Mouse (Mus musculus) gastrocnemius, postnatal 36 days (tissue): ENCODE data around the gene Sema6d. TPM values are rescaled to one million over a fixed set of nuclear protein-coding genes. Genes with fewer than 3 reads are reported as not detected.

Source experiments
- DNase-seq, 2 experiments: peaks; one replicate each; pipeline ENCODE4 v3.0.0; 2022
- intact Hi-C: fragments of 180-260 bp; cut with DNase I; formaldehyde crosslinking; loops from one replicate; pipeline ENCODE4 v1.15.1; 2025
- total RNA-seq, 2 experiments: library from RNA; stranded (reverse); gene quantifications; 2 replicates each; pipeline ENCODE4 v1.2.3; 2021

Sema6d gene
- total RNA-seq, 2 experiments from 2014 or later: 3.8 to 6.6 TPM

DNA sequence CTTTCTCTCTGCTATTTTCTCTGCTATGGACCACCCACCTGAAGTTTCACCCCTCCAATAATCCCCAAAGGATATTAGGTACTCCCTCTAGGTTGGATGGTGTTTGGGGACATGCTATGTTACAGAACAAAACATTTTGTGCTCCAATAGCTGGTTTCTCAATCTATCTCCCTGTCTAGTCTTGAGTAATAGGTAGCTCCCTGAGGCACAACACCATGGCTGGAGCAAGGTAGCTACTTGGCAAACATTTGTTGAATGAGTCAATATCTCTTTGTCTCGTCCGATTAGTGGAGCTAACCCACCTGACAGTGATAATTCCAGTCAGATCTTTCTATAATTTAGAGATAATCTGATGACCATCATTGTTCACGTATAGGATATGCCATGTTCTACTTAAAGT lies 437.9 kb downstream of the Sema6d start:
- intact Hi-C loops: no loop called here
- no peak for DNase-seq

DNA sequence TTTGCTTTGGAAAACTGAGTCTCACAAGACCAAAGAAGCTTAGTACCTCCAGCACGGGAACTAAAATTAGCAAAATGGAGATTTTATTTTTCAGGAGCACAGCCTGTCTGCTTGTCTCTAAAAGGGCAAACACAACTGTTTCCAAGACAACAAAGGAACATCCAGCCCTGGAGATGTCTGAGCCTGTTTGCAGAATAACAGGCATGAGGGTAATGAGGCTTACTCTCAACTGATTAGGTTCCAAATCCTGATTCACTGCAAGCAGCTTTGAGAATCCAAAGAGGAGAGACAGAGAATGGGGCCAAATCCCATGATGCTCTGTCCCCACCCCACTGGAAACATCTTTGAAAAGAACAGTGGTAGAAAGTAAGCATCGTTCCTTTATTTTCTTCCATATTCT lies 440.7 kb downstream of the Sema6d start:
- intact Hi-C loops: no loop called here
- DNase-seq: no peak

DNA sequence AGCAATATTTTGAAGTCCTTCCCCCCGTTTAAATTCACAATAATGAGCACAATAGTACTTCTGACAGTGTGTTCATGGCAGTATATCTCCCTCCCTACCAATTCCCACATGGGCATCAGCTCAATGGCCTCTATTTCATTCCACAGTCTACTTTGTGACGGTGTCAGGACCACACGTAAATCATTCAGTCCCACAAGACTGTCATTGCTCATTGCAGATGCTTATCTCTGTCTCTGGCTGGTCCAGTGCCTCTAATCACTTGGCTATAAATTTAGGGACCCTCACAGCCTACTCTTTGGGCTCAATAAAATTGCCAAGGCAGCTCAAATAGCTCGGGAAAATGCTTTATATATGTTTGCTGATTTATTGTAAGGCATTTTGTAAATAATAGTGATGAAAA lies 441.3 kb downstream of the Sema6d start:
- intact Hi-C loops: no loop called here
- DNase-seq: no peak

DNA sequence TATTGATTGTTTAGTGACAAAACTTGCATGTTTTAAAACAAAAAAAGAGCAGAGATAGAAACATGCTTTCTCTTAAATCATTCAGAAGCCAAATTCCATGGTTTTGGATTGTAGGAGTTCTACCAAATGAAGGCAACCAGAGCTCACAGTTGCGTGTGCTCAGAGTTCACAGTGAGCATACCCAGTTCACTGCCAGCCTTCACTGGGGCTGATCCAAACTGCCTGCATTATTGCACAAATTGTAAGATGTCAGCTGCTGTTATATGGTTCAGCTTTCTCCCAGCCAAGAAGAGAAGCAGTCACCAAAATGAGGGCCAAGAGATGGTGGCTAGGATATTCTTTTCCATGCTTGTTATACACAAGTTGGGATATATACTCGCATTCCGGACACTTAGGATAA lies 443.1 kb downstream of the Sema6d start:
- intact Hi-C loops: no loop called here

DNA sequence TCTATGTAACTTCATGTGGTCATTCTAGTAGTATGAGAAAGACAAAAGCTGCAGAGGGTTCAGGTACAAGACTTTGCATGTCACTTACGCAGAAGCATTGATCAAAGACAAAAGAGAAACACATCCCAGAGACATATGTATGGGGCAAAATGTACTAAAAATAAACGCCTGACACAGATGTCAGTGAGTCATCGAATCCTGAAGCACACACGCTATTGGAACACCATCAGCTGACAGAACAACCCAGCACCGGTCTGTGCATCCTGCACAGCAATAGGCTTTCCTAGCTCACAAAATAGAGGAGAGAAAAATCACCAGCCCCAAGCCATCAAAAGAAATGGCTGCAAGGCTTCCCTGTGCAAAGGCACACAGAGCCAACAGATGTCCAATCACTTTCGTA lies 443.8 kb downstream of the Sema6d start:
- no peak for DNase-seq
- intact Hi-C loops: no loop called here

More for the DNA sequence above, 443.1 kb downstream of the Sema6d start:
- no peak for DNase-seq

DNA sequence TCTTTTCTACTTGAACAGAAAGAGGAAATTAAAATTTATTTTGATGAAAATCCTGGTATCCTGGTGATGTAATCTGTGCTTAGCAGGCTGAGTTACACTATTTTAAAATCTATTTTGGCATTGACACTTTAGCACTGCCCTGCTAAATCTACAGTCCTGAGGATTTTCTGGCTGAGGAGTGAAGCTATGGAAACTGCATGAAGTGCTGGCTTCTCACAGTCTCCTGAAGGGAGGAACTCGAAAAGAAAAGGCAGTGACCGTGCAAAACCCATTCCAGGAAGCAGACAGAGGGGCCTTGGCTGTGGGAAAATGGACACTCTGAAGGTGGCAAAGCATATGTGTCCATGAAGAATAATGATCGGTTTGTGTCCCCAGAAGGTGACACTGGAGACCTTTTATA lies 460.5 kb downstream of the Sema6d start:
- no peak for DNase-seq
- intact Hi-C loops: no loop called here

DNA sequence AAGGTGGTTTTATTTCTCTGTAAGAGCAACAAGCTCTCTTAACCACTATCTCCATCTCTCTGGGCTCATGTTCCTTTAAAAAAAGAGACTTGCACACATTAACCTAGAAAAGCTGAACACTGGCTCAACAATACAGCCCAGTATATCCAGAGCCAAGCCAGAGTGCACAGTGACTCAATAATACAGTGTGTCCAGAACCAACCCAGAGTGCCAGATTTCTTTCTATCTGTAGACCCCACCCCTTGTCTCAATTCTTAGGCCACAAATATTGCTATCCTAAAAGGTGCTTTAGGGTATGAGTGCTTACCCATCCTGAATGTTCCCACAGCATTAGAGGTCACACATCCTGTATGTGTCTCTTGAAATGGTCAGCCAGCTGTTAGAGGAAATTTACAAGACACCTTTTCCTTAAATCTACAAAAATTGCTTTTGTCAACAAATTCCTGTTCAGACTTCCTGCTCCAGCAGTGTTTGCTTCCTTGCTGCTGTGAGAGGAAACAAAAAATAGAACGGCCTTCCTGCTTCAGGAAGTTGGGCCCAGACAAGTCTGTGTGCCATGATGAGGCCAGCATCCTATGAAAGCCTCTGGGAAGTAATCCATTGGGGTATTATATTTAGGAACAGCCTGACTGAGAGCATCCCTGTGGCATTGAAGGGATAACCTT lies 465.1 kb downstream of the Sema6d start:
- no peak for DNase-seq

DNA sequence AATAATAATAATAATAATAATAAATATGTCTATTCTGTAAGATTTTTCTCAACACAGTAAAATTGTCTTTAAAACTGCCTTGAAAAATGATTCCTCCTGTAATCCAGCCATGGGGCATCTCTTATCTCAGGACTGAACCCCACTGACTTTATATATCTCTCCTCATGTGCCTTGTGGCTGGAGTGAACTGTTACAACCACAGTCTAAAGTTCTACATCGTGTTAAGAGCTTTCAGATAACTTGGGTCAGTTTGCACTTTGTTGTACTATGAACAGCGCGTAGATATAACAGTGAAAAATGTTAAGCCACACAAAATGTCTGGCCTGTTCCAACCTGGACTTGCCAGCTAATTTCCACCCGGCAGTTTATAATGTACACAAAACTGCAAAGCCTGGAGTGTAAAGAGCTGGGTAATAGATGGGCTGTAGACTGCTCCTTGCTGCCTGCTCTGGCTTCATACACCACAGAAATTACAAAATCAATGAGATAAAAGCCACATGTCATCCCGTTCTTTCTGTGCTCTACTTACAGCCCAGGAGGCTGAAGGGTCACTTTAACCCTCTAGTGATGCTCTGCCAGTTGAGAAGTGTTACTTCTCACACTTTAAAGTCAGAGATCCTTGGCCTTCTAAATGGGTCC lies 467.2 kb downstream of the Sema6d start:
- no peak for DNase-seq
- intact Hi-C loops: no loop called here

More for the DNA sequence above, 465.1 kb downstream of the Sema6d start:
- intact Hi-C loops: no loop called here

DNA sequence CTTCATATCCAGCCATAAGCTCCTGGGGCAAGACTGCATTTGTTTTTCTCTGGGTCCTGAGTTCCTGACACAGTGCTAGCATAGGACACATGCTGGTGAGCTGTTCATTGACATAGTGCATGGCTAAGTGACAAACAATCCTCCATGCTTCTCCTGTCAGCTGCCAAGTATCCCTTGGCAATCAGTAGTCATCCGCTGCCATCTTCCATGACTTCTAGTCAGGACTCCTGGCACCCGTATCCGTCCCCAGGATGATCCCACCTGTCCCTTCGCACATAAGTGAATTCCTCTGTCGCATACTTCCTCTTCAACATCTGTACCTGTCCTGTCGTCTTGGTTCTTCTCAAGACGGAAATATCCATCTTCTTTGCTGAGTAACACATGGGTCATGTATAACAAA lies 468.3 kb downstream of the Sema6d start:
- no peak for DNase-seq
- intact Hi-C loops: no loop called here

DNA sequence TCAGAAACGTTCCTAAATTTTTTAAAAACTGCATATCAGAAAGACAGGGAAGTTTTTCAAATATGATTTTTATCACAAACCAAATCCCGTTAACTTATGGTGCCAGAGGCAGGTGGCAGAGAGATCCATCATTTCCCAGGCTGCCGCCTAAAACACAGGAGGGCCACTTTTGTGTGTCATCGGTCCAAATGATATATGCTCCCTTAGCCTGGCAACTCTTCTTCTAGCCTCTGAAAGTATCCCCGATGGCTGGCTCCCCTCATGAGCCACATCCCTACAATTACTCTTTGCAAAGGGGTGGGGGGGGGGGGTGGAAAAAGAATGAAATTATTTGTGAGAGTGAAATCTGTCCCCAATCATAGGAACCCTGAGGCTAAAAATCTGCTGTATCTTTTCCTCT lies 471.9 kb downstream of the Sema6d start:
- DNase-seq: no peak
- intact Hi-C loops: no loop called here

DNA sequence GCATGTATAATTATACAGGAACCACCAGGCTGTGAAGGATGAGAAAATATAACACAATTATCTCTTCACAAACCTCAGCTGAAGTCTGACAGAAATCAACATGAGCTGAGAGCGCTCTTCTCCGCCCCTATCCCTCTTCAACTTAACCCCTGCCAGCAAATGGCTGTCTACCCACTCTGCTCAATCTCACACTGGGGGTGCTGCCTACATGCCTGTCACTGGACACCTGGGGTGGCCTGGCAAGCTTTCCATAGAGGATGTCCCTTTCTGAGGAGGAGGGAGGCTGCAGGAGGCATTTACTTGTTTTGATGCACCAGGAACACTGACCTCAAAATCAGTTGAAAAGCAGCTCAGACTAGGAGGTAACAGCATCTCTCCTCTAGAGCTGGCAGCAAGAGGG lies 472.3 kb downstream of the Sema6d start:
- intact Hi-C loops: no loop called here
- no peak for DNase-seq

DNA sequence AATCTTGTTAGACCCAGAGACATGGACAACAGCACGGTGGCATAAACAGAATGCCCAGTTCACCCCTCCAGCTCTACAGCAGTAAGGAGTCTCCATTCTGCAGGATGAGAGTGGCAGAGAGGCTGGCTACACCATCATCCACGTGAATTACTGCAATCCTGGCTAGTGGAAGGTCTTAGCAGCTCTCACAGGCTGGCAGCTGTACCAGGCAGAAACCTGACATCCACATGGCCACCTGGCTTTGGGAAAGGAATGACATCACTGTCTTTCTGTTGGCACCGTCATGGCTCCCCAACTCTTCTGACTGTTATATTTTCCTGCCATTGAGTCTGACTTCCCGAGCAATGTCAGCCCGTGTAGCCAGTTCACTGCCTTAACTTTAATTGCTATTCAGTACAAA lies 474.0 kb downstream of the Sema6d start:
- intact Hi-C loops: no loop called here
- DNase-seq: no peak

DNA sequence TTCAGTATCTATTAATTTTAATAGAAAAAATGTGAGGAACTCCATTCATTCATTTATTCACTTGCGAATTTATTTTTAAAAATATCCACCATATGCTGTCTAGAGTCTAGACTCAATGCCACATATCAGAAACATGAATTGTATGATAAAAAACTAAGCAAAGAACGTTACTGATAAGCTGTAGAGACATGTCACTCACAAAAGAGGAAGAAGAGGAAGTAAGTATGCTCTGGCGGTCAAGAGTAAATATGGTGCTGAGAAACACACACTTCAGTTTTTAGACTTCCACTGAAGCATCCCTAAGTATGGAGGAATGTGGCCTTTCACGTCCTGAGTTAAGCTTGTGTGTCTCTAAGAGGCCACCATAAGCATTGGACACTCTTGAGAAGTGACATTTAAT lies 484.0 kb downstream of the Sema6d start:
- DNase-seq: no peak
- intact Hi-C loops: no loop called here

DNA sequence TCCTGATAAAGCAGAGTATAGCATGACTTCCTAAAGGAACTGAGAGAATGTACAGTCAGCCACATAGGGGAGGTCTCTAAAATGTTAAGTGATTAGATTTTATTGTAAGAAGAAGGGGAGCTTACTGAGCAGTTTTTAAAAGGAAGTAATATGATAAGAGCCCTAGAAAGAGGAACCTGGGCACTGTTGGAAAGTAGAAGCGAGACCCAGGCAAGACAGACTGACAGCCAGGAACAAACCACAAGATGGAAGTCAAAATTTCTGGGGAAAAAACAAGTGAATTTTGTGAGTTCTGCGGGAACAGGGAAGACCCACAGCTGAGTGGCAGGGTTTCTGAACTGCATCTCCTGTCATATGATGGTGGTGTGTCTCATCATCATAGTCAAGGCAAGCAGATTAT lies 486.3 kb downstream of the Sema6d start:
- DNase-seq: no peak
- intact Hi-C loops: no loop called here

DNA sequence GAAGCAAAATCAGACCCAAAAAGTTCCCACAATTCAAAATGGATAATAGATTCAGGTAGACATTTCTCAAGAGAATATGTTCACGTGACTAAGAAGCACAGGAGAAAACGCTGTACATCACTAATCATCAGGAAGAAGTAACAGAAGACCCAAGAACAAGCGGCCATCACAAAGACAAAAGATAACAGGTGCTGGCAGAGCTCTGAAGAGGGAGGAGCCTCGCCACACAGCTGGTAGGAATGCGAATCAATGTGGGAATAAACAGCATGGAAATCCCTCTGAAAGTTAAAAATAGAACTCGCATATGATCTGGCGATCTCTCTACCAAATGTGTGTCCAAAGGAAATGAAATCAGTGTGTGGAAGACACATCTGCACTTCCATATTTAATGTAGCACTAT lies 493.8 kb downstream of the Sema6d start:
- no peak for DNase-seq
- intact Hi-C loops: no loop called here

DNA sequence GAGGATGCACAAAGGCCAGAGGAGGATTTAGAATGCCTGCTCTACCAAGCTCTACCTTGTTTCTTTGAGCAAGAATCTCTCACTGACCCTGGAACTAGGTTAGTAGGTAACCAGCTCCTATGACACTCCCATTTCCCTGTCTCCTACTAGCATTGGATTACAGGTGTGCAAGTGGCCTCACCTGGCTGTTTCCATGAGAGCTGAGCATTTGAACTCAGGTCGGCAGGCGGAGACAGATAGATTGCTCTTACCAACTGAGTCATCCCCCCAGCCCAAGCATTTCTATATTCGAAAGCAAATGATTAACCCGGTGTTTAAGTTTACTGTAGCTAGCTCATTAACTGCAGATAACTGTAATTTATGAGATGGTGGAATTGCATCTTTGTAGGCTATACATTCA lies 503.0 kb downstream of the Sema6d start:
- intact Hi-C loops: no loop called here
- no peak for DNase-seq

DNA sequence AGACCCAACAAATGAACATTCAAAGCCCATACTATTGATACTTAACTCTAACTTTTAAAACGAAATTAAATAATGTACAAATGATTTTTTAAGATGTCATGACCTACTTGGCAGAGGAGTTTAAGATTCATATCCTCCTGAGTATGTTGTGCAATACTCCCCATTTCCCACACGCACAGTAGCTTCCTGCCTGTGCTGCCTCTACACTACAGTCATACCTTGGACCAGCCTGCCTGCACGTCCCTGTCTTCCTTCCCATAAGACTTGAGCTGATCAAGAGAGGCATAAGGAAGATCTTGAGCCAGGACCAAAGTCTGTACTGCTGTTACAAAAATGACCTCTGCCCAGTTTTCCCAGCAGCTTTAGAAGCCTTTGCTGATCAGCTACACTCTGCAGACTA lies 509.2 kb downstream of the Sema6d start:
- DNase-seq: no peak
- intact Hi-C loops: no loop called here

DNA sequence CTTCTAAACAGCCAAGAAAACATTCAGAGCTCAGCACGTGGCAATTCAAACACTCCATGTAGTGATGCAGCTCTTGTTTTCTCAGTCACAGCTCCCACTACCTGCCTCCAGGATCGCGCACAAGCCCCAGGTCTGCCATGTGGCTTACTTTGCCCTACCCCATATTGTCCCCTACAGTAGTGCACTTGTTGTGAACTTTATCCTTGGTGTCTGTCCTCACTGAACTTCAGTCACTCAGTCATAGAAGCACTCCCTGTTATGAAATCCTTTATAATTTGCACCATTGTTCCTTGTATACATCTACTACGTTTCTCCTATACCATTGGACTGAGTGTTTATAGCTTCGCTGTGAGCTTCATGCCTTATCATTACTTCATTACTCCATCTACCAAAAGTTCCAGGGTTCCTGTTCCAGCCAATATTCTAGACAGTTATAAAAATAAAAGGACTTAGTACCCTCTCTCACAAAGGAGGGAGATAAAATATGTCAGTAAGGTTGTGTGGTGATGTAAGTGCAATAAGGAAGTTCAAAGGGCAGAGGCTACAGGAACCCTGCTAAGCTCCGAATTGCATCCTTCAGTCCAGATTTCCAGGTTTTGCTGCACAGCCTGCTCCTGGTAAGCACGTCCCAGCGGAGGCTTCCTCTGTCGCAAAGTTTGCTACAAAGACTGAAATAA lies 512.1 kb downstream of the Sema6d start:
- no peak for DNase-seq

DNA sequence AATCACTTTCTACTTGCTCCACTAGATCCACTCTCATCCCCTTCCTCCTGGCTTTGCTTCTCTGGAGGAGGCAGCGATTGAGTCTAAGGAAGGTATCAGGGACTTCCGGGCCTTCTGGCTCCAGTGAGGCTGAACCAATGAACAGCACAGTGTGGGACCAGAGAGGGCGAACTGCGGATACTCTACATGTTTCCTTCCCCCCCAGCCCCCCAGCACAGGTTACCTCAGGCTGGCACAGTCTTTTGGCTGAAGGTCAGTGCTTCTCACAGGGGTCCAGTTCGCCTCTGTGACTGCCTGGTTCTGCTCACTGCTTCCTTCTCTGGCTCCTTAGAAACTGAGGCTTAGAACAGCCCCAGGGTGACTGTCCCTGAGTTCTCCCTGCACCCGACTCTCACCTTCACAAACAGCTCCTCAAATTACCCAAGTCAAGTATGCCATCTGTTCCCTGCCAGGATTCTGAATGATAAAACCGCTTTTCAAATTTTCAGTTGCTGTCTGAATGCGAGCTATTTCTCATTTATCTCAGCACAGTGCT lies 512.7 kb downstream of the Sema6d start:
- intact Hi-C loops: loop anchor here (5.0 kb wide), 1 partner anchor 305 kb away; no protein-coding TSS in a partner anchor
- DNase-seq: no peak

More for the DNA sequence above, 512.1 kb downstream of the Sema6d start:
- intact Hi-C loops: loop anchor here (5.0 kb wide), 1 partner anchor 305 kb away; no protein-coding TSS in a partner anchor

DNA sequence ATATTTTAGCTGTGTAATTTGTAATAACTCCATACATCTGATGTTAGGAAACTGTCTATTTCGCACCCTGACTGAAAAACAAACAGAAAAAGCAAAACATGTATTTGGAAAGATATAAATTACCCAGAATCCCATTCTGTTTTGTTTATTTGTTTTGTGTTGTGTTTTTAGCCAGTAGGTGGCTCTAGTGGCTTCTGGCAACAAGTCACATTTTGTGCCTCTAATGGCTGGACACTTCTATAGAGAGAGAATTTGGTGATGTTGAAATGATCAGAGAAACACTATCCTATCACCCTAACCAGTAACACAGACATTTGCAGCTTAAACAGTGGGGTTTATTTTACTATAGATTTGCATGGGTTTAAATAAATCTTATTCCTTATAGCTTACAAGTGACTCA lies 515.6 kb downstream of the Sema6d start:
- no peak for DNase-seq
- intact Hi-C loops: loop anchor here (2.0 kb wide), 1 partner anchor 323 kb away; no protein-coding TSS in a partner anchor

DNA sequence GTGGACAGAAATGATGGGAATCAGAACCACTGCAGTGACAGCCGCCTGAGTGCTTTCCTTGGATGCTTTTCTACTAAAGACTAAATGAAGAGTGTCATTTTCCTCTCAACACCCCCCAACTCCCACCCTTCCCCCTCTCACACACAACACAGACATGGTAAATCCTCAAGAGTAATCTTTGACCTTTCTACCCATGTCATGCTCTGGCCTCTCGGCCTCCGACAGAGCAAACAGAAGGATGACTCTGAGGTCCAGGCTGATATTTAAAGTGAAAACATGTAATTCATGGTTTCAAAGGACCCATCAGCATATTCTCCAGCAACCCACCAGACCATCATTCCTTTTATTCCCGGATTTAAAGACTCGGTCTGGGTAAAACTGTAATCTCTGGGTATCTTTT lies 518.2 kb downstream of the Sema6d start:
- no peak for DNase-seq
- intact Hi-C loops: loop anchor here (2.0 kb wide), 1 partner anchor 507 kb away; no protein-coding TSS in a partner anchor
